ENCODE assay signal across 31 mouse cellular contexts in genomic region chr12:4500516-4500915, GRCm38 (mm10).
"Had no signal": no experiment of that assay in that cellular context is flagged by ENCODE, and none has a peak within 500 bp of the region (broad histone marks: within the 10 kb centered on the region; RNA-seq: fewer than 3 reads in every experiment).

No protein-coding gene starts in this region.

- H3K4me3 ChIP-seq: left cerebral cortex, adult 2 months; limb, embryonic 10.5 days; limb, embryonic 12.5 days; limb, embryonic 13.5 days; limb, embryonic 15.5 days; liver, embryonic 12.5 days; liver, embryonic 13.5 days; liver, embryonic 15.5 days; lung, embryonic 15.5 days; megakaryocyte, embryonic 14.5 days; midbrain, embryonic 10.5 days; midbrain, embryonic 12.5 days; midbrain, embryonic 13.5 days; midbrain, embryonic 15.5 days; myocyte; neural tube, embryonic 12.5 days had no signal

- DNase-seq: left cerebral cortex, postnatal 4 days; liver; liver, embryonic 13.5 days; liver, postnatal 0 days; lung, adult 18-20 months; lung, adult 2 months; lung, embryonic 14.5 days; lung, postnatal 10 days; lung, postnatal 14 days; lung, postnatal 36 days; lung, postnatal 4 days; midbrain, embryonic 14.5 days had no signal

- H3K27ac ChIP-seq: left cerebral cortex, adult 2 months; limb, embryonic 10.5 days; limb, embryonic 12.5 days; limb, embryonic 13.5 days; limb, embryonic 15.5 days; liver, embryonic 12.5 days; liver, embryonic 13.5 days; liver, embryonic 14.5 days; liver, embryonic 15.5 days; lung, embryonic 15.5 days; macrophage; midbrain, embryonic 10.5 days; midbrain, embryonic 12.5 days; midbrain, embryonic 13.5 days; midbrain, embryonic 15.5 days; neural tube, embryonic 12.5 days had no signal

- H3K9ac ChIP-seq: limb, embryonic 12.5 days; limb, embryonic 13.5 days; limb, embryonic 15.5 days; liver, embryonic 12.5 days; liver, embryonic 13.5 days; liver, embryonic 14.5 days; liver, embryonic 15.5 days; liver, postnatal 0 days; lung, embryonic 14.5 days; lung, embryonic 15.5 days; midbrain, embryonic 12.5 days; midbrain, embryonic 13.5 days; midbrain, embryonic 15.5 days; neural tube, embryonic 12.5 days had no signal

- H3K27me3 ChIP-seq: limb, embryonic 13.5 days; limb, embryonic 15.5 days; liver, embryonic 12.5 days; lung, embryonic 15.5 days; midbrain, embryonic 12.5 days; midbrain, embryonic 13.5 days; midbrain, embryonic 15.5 days; neural tube, embryonic 12.5 days had no signal

- ATAC-seq: liver, embryonic 12.5 days; liver, postnatal 0 days; lung, postnatal 0 days; midbrain, embryonic 13.5 days; midbrain, embryonic 15.5 days had no signal

- H3K4me2 ChIP-seq: limb, embryonic 12.5 days; limb, embryonic 13.5 days; limb, embryonic 15.5 days; liver, embryonic 11.5 days; liver, embryonic 12.5 days; liver, embryonic 13.5 days; liver, embryonic 15.5 days; lung, embryonic 14.5 days; lung, embryonic 15.5 days; midbrain, embryonic 12.5 days; midbrain, embryonic 13.5 days; midbrain, embryonic 15.5 days; neural tube, embryonic 12.5 days had no signal

- H3K9me3 ChIP-seq: limb, embryonic 10.5 days; limb, embryonic 12.5 days; limb, embryonic 13.5 days; limb, embryonic 15.5 days; liver, embryonic 12.5 days; liver, embryonic 13.5 days; liver, embryonic 15.5 days; lung, embryonic 15.5 days; megakaryocyte, embryonic 14.5 days; midbrain, embryonic 10.5 days; midbrain, embryonic 12.5 days; midbrain, embryonic 13.5 days; midbrain, embryonic 15.5 days; neural tube, embryonic 12.5 days had no signal

- H3K36me3 ChIP-seq: limb, embryonic 10.5 days; limb, embryonic 12.5 days; limb, embryonic 13.5 days; limb, embryonic 15.5 days; liver, embryonic 12.5 days; liver, embryonic 13.5 days; liver, embryonic 15.5 days; lung, embryonic 15.5 days; midbrain, embryonic 10.5 days; midbrain, embryonic 12.5 days; midbrain, embryonic 13.5 days; midbrain, embryonic 15.5 days; neural tube, embryonic 12.5 days had no signal

- H3K4me1 ChIP-seq: limb, embryonic 10.5 days; limb, embryonic 12.5 days; limb, embryonic 13.5 days; limb, embryonic 15.5 days; lung, embryonic 15.5 days; midbrain, embryonic 10.5 days; midbrain, embryonic 12.5 days; neural tube, embryonic 12.5 days had no signal
